Comparison of ENCODE assay signal across 11 mouse cellular contexts in genomic region chr13:90279355-90279754, GRCm38 (mm10).
DNase-seq lines count a peak whose midpoint lies in the region; ATAC-seq and TF ChIP-seq lines count a peak whose summit lies in the region.
"Had no signal": no experiment of that assay in that cellular context is flagged by ENCODE, and none has a peak within 500 bp of the region (broad histone marks: within the 10 kb centered on the region; RNA-seq: fewer than 3 reads in every experiment).

No protein-coding gene starts in this region.

- no peak for TF ChIP-seq CTCF in intestine, postnatal 0 days (IDR thresholded peaks at IDR 0.05; ENCODE audit: low read depth)

- no peak overlapping the region for H3K4me3 ChIP-seq in hindbrain, embryonic 13.5 days
- no peak overlapping the region for H3K4me3 ChIP-seq in hindbrain, embryonic 12.5 days
- H3K4me3 ChIP-seq in neural tube, embryonic 15.5 days (replicated peaks), result no peak overlapping the region
- H3K4me3 ChIP-seq in intestine, postnatal 0 days (ENCODE audit: low read depth, low read length), result no peak overlapping the region
- H3K4me3 ChIP-seq: kidney, embryonic 15.5 days; liver, embryonic 15.5 days had no signal

- no peak overlapping the region for H3K27ac ChIP-seq in hindbrain, embryonic 13.5 days
- H3K27ac ChIP-seq in hindbrain, embryonic 12.5 days, result no peak overlapping the region
- no peak overlapping the region for H3K27ac ChIP-seq in neural tube, embryonic 15.5 days (replicated peaks)
- no peak overlapping the region for H3K27ac ChIP-seq in intestine, postnatal 0 days (ENCODE audit: low read depth, low read length)
- H3K27ac ChIP-seq: kidney, embryonic 15.5 days; liver, embryonic 15.5 days had no signal

- peaks cover 4% of the 10 kb centered on the region; the same call in 1 of the 2 replicates for H3K4me1 ChIP-seq in hindbrain, embryonic 13.5 days (replicated peaks)
- H3K4me1 ChIP-seq in hindbrain, embryonic 12.5 days, result peaks cover 4% of the 10 kb centered on the region; the same call in 1 of the 2 replicates
- H3K4me1 ChIP-seq in neural tube, embryonic 15.5 days, result no peaks in the 10 kb centered on the region
- no peaks in the 10 kb centered on the region for H3K4me1 ChIP-seq in intestine, postnatal 0 days (replicated peaks; ENCODE audit: control insufficient read depth, insufficient read depth, low read length)
- H3K4me1 ChIP-seq: kidney, embryonic 15.5 days; liver, embryonic 15.5 days had no signal

- peak; percentile 1 for DNase-seq in adrenal gland, postnatal 10 days
- DNase-seq in adrenal gland, adult 8-10 months, result no peak
- peak; percentile 2 for DNase-seq in right cerebral cortex, adult 18-20 months
- DNase-seq in right cerebral cortex, postnatal 14 days, result no peak
- DNase-seq: cerebellum, postnatal 36 days had no signal

- H3K36me3 ChIP-seq in hindbrain, embryonic 13.5 days, result no peaks in the 10 kb centered on the region
- no peaks in the 10 kb centered on the region for H3K36me3 ChIP-seq in hindbrain, embryonic 12.5 days
- no peaks in the 10 kb centered on the region for H3K36me3 ChIP-seq in neural tube, embryonic 15.5 days
- H3K36me3 ChIP-seq in intestine, postnatal 0 days (ENCODE audit: control insufficient read depth, insufficient read depth), result no peaks in the 10 kb centered on the region
- H3K36me3 ChIP-seq: kidney, embryonic 15.5 days; liver, embryonic 15.5 days had no signal

- no peaks in the 10 kb centered on the region for H3K9me3 ChIP-seq in hindbrain, embryonic 13.5 days
- H3K9me3 ChIP-seq in hindbrain, embryonic 12.5 days (replicated peaks), result no peaks in the 10 kb centered on the region
- H3K9me3 ChIP-seq in neural tube, embryonic 15.5 days (replicated peaks), result no peaks in the 10 kb centered on the region
- H3K9me3 ChIP-seq in intestine, postnatal 0 days (ENCODE audit: control insufficient read depth), result no peaks in the 10 kb centered on the region
- H3K9me3 ChIP-seq: kidney, embryonic 15.5 days; liver, embryonic 15.5 days had no signal

- H3K9ac ChIP-seq in hindbrain, embryonic 13.5 days, result no peak overlapping the region
- no peak overlapping the region for H3K9ac ChIP-seq in hindbrain, embryonic 12.5 days
- no peak overlapping the region for H3K9ac ChIP-seq in neural tube, embryonic 15.5 days (replicated peaks)
- no peak overlapping the region for H3K9ac ChIP-seq in intestine, postnatal 0 days (ENCODE audit: low read depth, low read length)
- H3K9ac ChIP-seq: kidney, embryonic 15.5 days; liver, embryonic 15.5 days had no signal

- no peak overlapping the region for H3K4me2 ChIP-seq in hindbrain, embryonic 13.5 days
- no peak overlapping the region for H3K4me2 ChIP-seq in hindbrain, embryonic 12.5 days (replicated peaks)
- H3K4me2 ChIP-seq in neural tube, embryonic 15.5 days, result no peak overlapping the region
- no peak overlapping the region for H3K4me2 ChIP-seq in intestine, postnatal 0 days (replicated peaks; ENCODE audit: low read depth)
- H3K4me2 ChIP-seq: kidney, embryonic 15.5 days; liver, embryonic 15.5 days had no signal

- no peaks in the 10 kb centered on the region for H3K27me3 ChIP-seq in hindbrain, embryonic 13.5 days
- H3K27me3 ChIP-seq in hindbrain, embryonic 12.5 days, result no peaks in the 10 kb centered on the region
- H3K27me3 ChIP-seq in neural tube, embryonic 15.5 days (replicated peaks), result no peaks in the 10 kb centered on the region
- H3K27me3 ChIP-seq in intestine, postnatal 0 days (replicated peaks; ENCODE audit: control insufficient read depth, insufficient read depth, low read length), result no peaks in the 10 kb centered on the region
- H3K27me3 ChIP-seq: kidney, embryonic 15.5 days; liver, embryonic 15.5 days had no signal

- ATAC-seq in hindbrain, embryonic 13.5 days (ENCODE audit: low FRiP score), result peak; percentile 46; the same call in 1 of the 2 replicates
- ATAC-seq in hindbrain, embryonic 12.5 days (ENCODE audit: low FRiP score), result no peak
- peak; percentile 50; the same call in 1 of the 2 replicates for ATAC-seq in neural tube, embryonic 15.5 days (ENCODE audit: low FRiP score)
- no peak for ATAC-seq in intestine, postnatal 0 days

Comparison
In these comparisons a context has a peak if more than half of its experiments do, and no peak if none do; other contexts are left out.
1. DNase-seq: peak in adrenal gland, postnatal 10 days (single experiment) and right cerebral cortex, adult 18-20 months (single experiment); none in adrenal gland, adult 8-10 months (single experiment) and right cerebral cortex, postnatal 14 days (single experiment).
2. ATAC-seq: peak in hindbrain, embryonic 13.5 days (single experiment) and neural tube, embryonic 15.5 days (single experiment); none in hindbrain, embryonic 12.5 days (single experiment) and intestine, postnatal 0 days (single experiment).